Mouse (Mus musculus) midbrain, embryonic 12.5 days (tissue): Measurements from ENCODE around the gene Gm26741. TPM values are rescaled to one million over a fixed set of nuclear protein-coding genes. Genes with fewer than 3 reads are reported as not detected.

Experiments
- ATAC-seq: fragments of 200-750 bp; cut with Nextera tagmentation; 2 replicates; pipeline ENCODE4 v1.8.0; 2017; ENCODE audit warnings: low read depth, moderate TSS enrichment, moderate library complexity; ENCODE audit not compliant: low FRiP score
- H3K27ac ChIP-seq: fragments of 300-500 bp; sonication (generic); replicated peaks from 2 replicates; pipeline ENCODE4 v1.5.1; 2016; ENCODE audit warnings: mild to moderate bottlenecking
- H3K27me3 ChIP-seq: fragments of 300-500 bp; sonication (generic); 2 replicates; pipeline ENCODE4 v1.6.1; 2016; ENCODE audit warnings: mild to moderate bottlenecking
- H3K36me3 ChIP-seq: fragments of 300-500 bp; sonication (generic); 2 replicates; pipeline ENCODE4 v1.6.1; 2016
- H3K4me1 ChIP-seq: fragments of 300-500 bp; sonication (generic); 2 replicates; pipeline ENCODE4 v1.6.1; 2016
- H3K4me2 ChIP-seq: fragments of 300-500 bp; sonication (generic); replicated peaks from 2 replicates; pipeline ENCODE4 v1.6.1; 2016; ENCODE audit warnings: mild to moderate bottlenecking, moderate library complexity
- H3K4me3 ChIP-seq: fragments of 300-500 bp; sonication (generic); 2 replicates; pipeline ENCODE4 v1.5.1; 2016; ENCODE audit warnings: mild to moderate bottlenecking
- H3K9ac ChIP-seq: fragments of 300-500 bp; sonication (generic); replicated peaks from 2 replicates; pipeline ENCODE4 v1.6.1; 2016; ENCODE audit warnings: mild to moderate bottlenecking, moderate library complexity
- H3K9me3 ChIP-seq: fragments of 300-500 bp; sonication (generic); 2 replicates; pipeline ENCODE4 v1.6.1; 2016; ENCODE audit warnings: mild to moderate bottlenecking
- WGBS: fragments of 180-500 bp; shearing (Covaris S2); methylation state at CpG from one replicate; pipeline ENCODE4 v1.1.7; 2016; 5-methylcytosine and 5-hydroxymethylcytosine counted together
- polyA plus RNA-seq: library from polyadenylated mRNA; unstranded; fragments of >200 nt; fragmentation: Nextera tagmentation; extraction: Ambion mirVana; gene quantifications from 2 replicates; pipeline ENCODE4 v1.2.1, GENCODE M21; 2016

The Gm26741 gene
- polyA plus RNA-seq, 1 experiment from 2014 or later, result not detected

DNA sequence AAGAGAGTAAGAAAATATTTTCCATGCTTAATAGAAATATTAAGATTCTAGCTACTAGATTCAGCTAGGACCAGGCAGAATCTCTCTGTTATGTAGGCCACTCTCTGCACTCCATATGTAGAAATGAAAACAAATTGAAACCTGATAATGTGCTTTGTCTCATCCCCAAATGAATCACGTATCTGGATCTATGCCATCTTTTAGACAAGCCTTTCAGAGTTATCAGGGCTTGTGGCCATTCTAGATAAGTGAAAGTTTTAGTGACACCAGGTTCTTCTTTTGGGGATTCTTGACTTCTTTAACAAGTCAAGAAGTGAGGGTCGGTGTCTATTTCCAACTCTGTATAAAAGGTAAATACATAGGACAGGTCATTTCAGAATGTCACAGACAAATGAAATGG, 40.1 kb downstream of the Gm26741 start:
- no peaks in the 10 kb centered on the region for H3K27me3 ChIP-seq
- no peak for ATAC-seq
- WGBS, result 88% methylated on average over 2 of the region's 2 CpGs

DNA sequence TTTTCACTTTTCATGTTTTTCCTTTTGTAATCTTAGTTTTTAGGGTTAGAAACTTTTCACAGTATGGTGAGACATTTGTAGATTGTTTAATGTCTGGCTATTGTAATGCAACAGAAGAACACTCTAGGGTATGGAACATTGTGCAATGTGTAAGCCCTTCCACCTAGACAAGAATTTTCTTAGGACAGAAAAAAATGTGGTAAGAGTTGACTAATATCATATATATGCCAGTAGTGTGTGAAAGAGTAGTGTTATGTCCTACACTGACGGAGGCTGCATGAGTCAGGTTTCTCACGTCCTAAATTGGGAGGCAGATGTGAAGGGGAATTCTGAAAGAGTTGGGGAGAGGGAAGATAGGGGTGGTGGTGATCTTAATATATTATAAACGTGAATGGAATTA, 41.2 kb downstream of the Gm26741 start:
- Histone ChIP-seq H3K27me3 (no peaks in the 10 kb centered on the region), H3K9me3 (no peaks in the 10 kb centered on the region), H3K9ac (no peak overlapping the region), H3K4me1 (no peaks in the 10 kb centered on the region), H3K27ac (no peak overlapping the region), H3K4me2 (no peak overlapping the region), H3K36me3 (no peaks in the 10 kb centered on the region), H3K4me3 (no peak overlapping the region)
- no peak for ATAC-seq
- 68% methylated on average over 3 of the region's 3 CpGs for WGBS

More for the DNA sequence above, 40.1 kb downstream of the Gm26741 start:
- no peak overlapping the region for H3K4me3 ChIP-seq
- no peaks in the 10 kb centered on the region for H3K36me3 ChIP-seq
- H3K9me3 ChIP-seq, result no peaks in the 10 kb centered on the region
- no peak overlapping the region for H3K4me2 ChIP-seq
- no peak overlapping the region for H3K9ac ChIP-seq
- no peak overlapping the region for H3K27ac ChIP-seq
- H3K4me1 ChIP-seq, result no peaks in the 10 kb centered on the region

DNA sequence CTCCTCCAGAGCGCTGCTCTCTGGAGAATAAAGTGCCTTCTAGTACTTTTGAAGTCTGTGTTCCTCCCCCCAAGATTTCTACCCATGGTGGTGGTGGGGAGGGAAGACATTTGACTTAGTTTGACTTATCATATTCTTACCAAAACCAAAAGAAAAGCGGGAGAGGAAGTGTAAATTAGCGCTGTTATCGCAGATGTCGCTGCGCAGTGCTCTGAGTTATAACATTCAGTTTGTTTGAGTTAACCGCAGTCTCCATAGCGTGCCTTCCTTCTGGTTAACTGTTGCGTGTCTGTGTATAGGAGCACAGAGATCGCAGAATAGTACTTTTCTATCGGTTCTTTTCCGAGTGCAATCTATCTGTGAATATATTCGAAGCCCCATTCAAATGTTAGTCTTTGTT, 46.6 kb downstream of the Gm26741 start:
- no peak for ATAC-seq
- H3K4me3 ChIP-seq, result no peak overlapping the region
- no peaks in the 10 kb centered on the region for H3K27me3 ChIP-seq
- whole genome bisulfite sequencing, result 89% methylated on average over 13 of the region's 13 CpGs
- H3K9me3 ChIP-seq, result no peaks in the 10 kb centered on the region
- no peaks in the 10 kb centered on the region for H3K4me1 ChIP-seq
- no peaks in the 10 kb centered on the region for H3K36me3 ChIP-seq
- no peak overlapping the region for H3K27ac ChIP-seq
- H3K9ac ChIP-seq, result no peak overlapping the region
- no peak overlapping the region for H3K4me2 ChIP-seq

DNA sequence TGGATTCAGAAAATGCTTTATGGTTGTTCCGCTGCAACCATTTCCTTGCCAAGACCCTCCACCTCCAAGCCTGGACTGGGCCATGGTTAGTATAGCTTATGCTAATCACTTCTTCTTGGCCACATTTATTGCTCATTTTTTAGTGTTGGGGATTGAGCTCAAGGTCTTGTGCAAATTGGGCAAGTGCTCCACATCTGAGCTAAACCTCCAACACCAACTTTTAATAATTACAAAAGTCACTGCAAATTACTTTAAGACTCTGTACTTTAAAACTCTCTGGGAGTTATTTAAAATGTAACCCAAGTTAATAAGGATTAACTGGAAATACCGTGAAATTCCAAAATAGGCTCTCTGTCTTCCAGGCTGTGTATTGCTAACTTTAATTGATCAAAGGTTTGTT, 49.0 kb downstream of the Gm26741 start:
- Histone ChIP-seq H3K4me2 (no peak overlapping the region), H3K27ac (no peak overlapping the region), H3K9me3 (no peaks in the 10 kb centered on the region), H3K4me1 (no peaks in the 10 kb centered on the region), H3K9ac (no peak overlapping the region), H3K27me3 (no peaks in the 10 kb centered on the region), H3K36me3 (no peaks in the 10 kb centered on the region), H3K4me3 (no peak overlapping the region)
- ATAC-seq, result no peak
- 91% methylated on average over 2 of the region's 2 CpGs for WGBS

Other genes starting within 250 kb of the Gm26741 start
- gene Ros1, start 163.5 kb upstream of the Gm26741 start, polyA plus RNA-seq, result not detected in 2 replicates
- gene Dcbld1, start 125.1 kb upstream of the Gm26741 start, polyA plus RNA-seq, result 19.3 and 21.0 TPM in 2 replicates
- gene Gopc, start 23.4 kb downstream of the Gm26741 start, polyA plus RNA-seq, result 25.2 and 26.9 TPM in 2 replicates
- not detected in 2 replicates for gene Nepn, start 30.2 kb downstream of the Gm26741 start, polyA plus RNA-seq
- gene Nus1, start 58.8 kb downstream of the Gm26741 start, polyA plus RNA-seq, result 18.8 and 19.8 TPM in 2 replicates